Mouse (Mus musculus) lung, embryonic 16.5 days (tissue): ENCODE data around the gene Hbq1a. TPM values are rescaled to one million over a fixed set of nuclear protein-coding genes. Genes with fewer than 3 reads are reported as not detected.

Source experiments
- ATAC-seq: fragments of 200-750 bp; cut with Nextera tagmentation; 2 replicates; pipeline ENCODE4 v1.8.0; 2017; ENCODE audit warnings: low read depth, mild to moderate bottlenecking, moderate library complexity
- H3K27ac ChIP-seq: fragments of 300-500 bp; sonication (generic); 2 replicates; pipeline ENCODE4 v1.5.1; 2014; ENCODE audit warnings: mild to moderate bottlenecking, control low read depth, low read length
- H3K27me3 ChIP-seq: fragments of 300-500 bp; sonication (generic); 2 replicates; pipeline ENCODE4 v1.6.1; 2014; ENCODE audit warnings: low read depth, low read length, mixed read lengths; ENCODE audit not compliant: control insufficient read depth, insufficient read depth
- H3K36me3 ChIP-seq: fragments of 300-500 bp; sonication (generic); 2 replicates; pipeline ENCODE4 v1.6.1; 2014; ENCODE audit warnings: low read length; ENCODE audit not compliant: control insufficient read depth, insufficient read depth
- H3K4me1 ChIP-seq: fragments of 300-500 bp; sonication (generic); replicated peaks from 2 replicates; pipeline ENCODE4 v1.6.1; 2014; ENCODE audit warnings: low read length, mixed read lengths; ENCODE audit not compliant: control insufficient read depth, insufficient read depth
- H3K4me2 ChIP-seq: fragments of 300-500 bp; sonication (generic); 2 replicates; pipeline ENCODE4 v1.6.1; 2014; ENCODE audit warnings: low read depth, low read length, control low read depth
- H3K4me3 ChIP-seq: fragments of 300-500 bp; sonication (generic); 2 replicates; pipeline ENCODE4 v1.5.1; 2014; ENCODE audit warnings: mild to moderate bottlenecking, low read length, control low read depth
- H3K9ac ChIP-seq: fragments of 300-500 bp; sonication (generic); 2 replicates; pipeline ENCODE4 v1.6.1; 2014; ENCODE audit warnings: low read length, control low read depth
- H3K9me3 ChIP-seq: fragments of 300-500 bp; sonication (generic); 2 replicates; pipeline ENCODE4 v1.6.1; 2016; ENCODE audit warnings: low read length; ENCODE audit not compliant: control insufficient read depth
- WGBS: fragments of 180-500 bp; shearing (Covaris S2); extraction: QIAGEN DNeasy Blood & Tissue Kit; methylation state at CpG from one replicate; pipeline ENCODE4 v1.1.7; 2014; 5-methylcytosine and 5-hydroxymethylcytosine counted together
- polyA plus RNA-seq: library from polyadenylated mRNA; unstranded; fragments of >200 nt; fragmentation: Nextera tagmentation; extraction: Ambion mirVana; gene quantifications from 2 replicates; pipeline ENCODE4 v1.2.1, GENCODE M21; 2015

Gene Hbq1a
- polyA plus RNA-seq, 1 experiment from 2014 or later: 0.46 TPM

DNA sequence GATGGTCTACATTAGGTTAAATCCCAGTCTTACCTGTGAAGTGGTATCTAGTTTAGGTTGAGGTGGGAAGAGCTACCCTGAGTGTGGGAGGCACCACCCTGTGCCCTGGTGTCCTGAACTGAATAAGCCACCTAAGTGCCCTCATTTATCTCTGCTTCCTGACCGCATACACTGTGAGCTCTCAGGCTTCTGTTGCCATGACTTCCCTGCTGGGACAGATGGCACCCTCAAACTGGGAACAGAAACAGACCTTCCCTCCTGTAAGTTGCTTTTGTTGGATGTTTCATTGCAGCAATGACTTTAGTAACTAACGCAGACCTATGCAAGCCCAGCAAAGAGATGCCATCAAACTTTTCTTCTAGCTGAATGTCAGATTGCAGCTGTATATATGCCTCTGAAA lies 33.4 kb downstream of the Hbq1a start:
- H3K4me2 ChIP-seq: no peak overlapping the region
- H3K4me3 ChIP-seq: no peak overlapping the region
- WGBS: 66% methylated on average over 2 of the region's 2 CpGs
- no peak overlapping the region for H3K27ac ChIP-seq
- peaks cover 5% of the 10 kb centered on the region for H3K9me3 ChIP-seq
- H3K4me1 ChIP-seq: peaks cover 14% of the 10 kb centered on the region; the same call in 1 of the 2 replicates
- ATAC-seq: no peak
- H3K27me3 ChIP-seq: no peaks in the 10 kb centered on the region
- H3K9ac ChIP-seq: no peak overlapping the region
- H3K36me3 ChIP-seq: no peaks in the 10 kb centered on the region

GRCm38 (mm10) chr11:32336435-32336907 lies 36.6 kb downstream of the Hbq1a start:
- H3K4me3 ChIP-seq: no peak overlapping the region
- 70% methylated on average over 6 of the region's 6 CpGs for WGBS
- H3K27ac ChIP-seq: no peak overlapping the region

GRCm38 (mm10) chr11:32339131-32339531 lies 39.3 kb downstream of the Hbq1a start:
- peaks cover 12% of the 10 kb centered on the region; the same call in 1 of the 2 replicates for H3K4me1 ChIP-seq
- ATAC-seq: peak; percentile 45; the same call in 1 of the 2 replicates
- H3K27me3 ChIP-seq: no peaks in the 10 kb centered on the region
- peaks cover 5% of the 10 kb centered on the region for H3K9me3 ChIP-seq
- H3K9ac ChIP-seq: no peak overlapping the region
- H3K4me3 ChIP-seq: no peak overlapping the region
- WGBS: 27% methylated on average over 2 of the region's 2 CpGs
- no peak overlapping the region for H3K4me2 ChIP-seq
- H3K36me3 ChIP-seq: no peaks in the 10 kb centered on the region
- H3K27ac ChIP-seq: no peak overlapping the region

More at GRCm38 (mm10) chr11:32336435-32336907, 36.6 kb downstream of the Hbq1a start:
- H3K27me3 ChIP-seq: no peaks in the 10 kb centered on the region
- H3K4me2 ChIP-seq: no peak overlapping the region
- peaks cover 17% of the 10 kb centered on the region; the same call in 1 of the 2 replicates for H3K4me1 ChIP-seq
- peaks cover 5% of the 10 kb centered on the region for H3K9me3 ChIP-seq
- H3K9ac ChIP-seq: no peak overlapping the region
- H3K36me3 ChIP-seq: no peaks in the 10 kb centered on the region
- peak; percentile 21; the same call in 1 of the 2 replicates for ATAC-seq

- H3K9ac ChIP-seq: no peak overlapping the region
- peaks cover 17% of the 10 kb centered on the region; the same call in 1 of the 2 replicates for H3K4me1 ChIP-seq
- peak overlapping the region; percentile 41; the same call in 1 of the 2 replicates for H3K27ac ChIP-seq
- H3K27me3 ChIP-seq: no peaks in the 10 kb centered on the region
- H3K4me3 ChIP-seq: no peak overlapping the region
- WGBS: 31% methylated on average over 17 of the region's 17 CpGs
- H3K4me2 ChIP-seq: no peak overlapping the region
- H3K36me3 ChIP-seq: no peaks in the 10 kb centered on the region
- H3K9me3 ChIP-seq: peaks cover 5% of the 10 kb centered on the region; the same call in 1 of the 2 replicates
- ATAC-seq: peak; percentile 53; the same call in 1 of the 2 replicates
Measured at GRCm38 (mm10) chr11:32340476-32341473, 40.9 kb downstream of the Hbq1a start.

DNA sequence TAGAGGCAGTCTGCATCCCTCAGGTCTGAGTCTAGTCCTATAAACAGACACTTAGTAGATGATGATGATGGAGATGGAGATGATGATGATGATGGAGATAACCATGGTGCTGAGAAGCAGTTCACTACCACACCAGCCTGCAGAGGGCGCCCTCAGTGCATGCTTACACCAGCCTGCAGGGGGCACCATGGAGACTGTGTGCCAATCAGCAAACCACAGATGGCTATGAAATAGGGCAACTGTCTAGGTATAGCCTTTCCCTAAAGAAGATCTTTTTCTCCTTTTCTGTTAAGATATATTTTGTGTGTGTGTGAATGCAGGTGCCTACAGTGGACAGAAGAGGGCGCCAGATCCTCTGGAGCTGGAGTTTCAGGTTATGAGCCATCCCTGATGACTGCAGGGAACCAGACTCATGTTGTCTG lies 42.9 kb downstream of the Hbq1a start:
- H3K4me1 ChIP-seq: peaks cover 23% of the 10 kb centered on the region

GRCm38 (mm10) chr11:32343350-32343749 lies 43.5 kb downstream of the Hbq1a start:
- H3K27ac ChIP-seq: no peak overlapping the region
- no peak overlapping the region for H3K4me3 ChIP-seq
- H3K36me3 ChIP-seq: no peaks in the 10 kb centered on the region
- H3K4me1 ChIP-seq: peaks cover 23% of the 10 kb centered on the region
- 95% methylated on average over 1 of the region's 1 CpGs for WGBS
- H3K9ac ChIP-seq: no peak overlapping the region
- no peak overlapping the region for H3K4me2 ChIP-seq
- no peak for ATAC-seq
- H3K9me3 ChIP-seq: no peaks in the 10 kb centered on the region
- H3K27me3 ChIP-seq: no peaks in the 10 kb centered on the region

More for the DNA sequence above, 42.9 kb downstream of the Hbq1a start:
- H3K36me3 ChIP-seq: no peaks in the 10 kb centered on the region
- H3K9me3 ChIP-seq: no peaks in the 10 kb centered on the region
- 14% methylated on average over 2 of the region's 2 CpGs for WGBS
- H3K4me3 ChIP-seq: no peak overlapping the region
- no peak for ATAC-seq
- no peak overlapping the region for H3K9ac ChIP-seq
- no peaks in the 10 kb centered on the region for H3K27me3 ChIP-seq
- no peak overlapping the region for H3K4me2 ChIP-seq
- no peak overlapping the region for H3K27ac ChIP-seq

DNA sequence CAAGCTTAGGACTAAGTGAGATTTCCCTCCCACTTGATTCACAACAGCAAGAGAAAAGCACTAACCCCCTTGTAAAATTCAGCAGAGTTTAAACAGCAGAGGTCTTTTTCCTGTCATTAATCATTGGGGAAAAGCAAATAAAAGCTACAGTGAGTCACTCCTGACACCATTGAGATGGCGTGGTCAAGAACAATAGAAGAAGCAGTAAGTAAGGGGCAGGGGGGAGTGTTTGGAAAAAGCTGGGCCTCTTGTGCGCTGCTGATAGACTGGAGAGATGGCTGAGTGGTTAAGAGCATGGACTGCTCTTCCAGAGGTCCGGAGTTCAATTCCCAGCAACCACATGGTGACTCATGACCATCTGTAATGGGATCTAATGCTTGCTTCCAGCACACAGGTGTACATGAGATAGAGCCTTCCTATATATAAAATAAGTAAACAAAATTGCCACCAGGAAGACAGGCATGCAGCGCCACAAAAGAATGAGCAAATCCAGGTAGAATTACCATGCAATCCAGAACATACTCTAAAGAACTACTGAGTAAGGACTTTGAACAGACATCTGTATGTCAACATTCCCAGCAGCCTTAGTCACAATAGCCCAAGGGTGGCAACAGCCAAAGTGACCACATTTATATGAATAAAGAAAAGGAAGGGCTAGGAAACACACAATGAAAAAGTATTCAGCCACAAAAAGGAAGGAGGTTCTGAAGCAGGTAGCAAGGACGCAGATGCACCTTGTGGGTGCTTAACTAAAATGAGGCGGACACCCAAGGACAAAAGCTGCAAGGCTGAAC lies 45.8 kb downstream of the Hbq1a start:
- Histone ChIP-seq H3K27ac (peak overlapping the region; percentile 64), H3K4me1 (peaks cover 20% of the 10 kb centered on the region), H3K4me3 (no peak overlapping the region), H3K9me3 (no peaks in the 10 kb centered on the region), H3K36me3 (no peaks in the 10 kb centered on the region; the same call in 1 of the 2 replicates), H3K9ac (no peak overlapping the region), H3K27me3 (no peaks in the 10 kb centered on the region), H3K4me2 (no peak overlapping the region)
- no peak for ATAC-seq
- 62% methylated on average over 6 of the region's 6 CpGs for WGBS

GRCm38 (mm10) chr11:32347264-32347606 lies 47.4 kb downstream of the Hbq1a start:
- peaks cover 15% of the 10 kb centered on the region for H3K4me1 ChIP-seq
- WGBS: 2% methylated on average over 10 of the region's 10 CpGs
- no peak; the same call in 1 of the 2 replicates for ATAC-seq

More at GRCm38 (mm10) chr11:32347264-32347606, 47.4 kb downstream of the Hbq1a start:
- Histone ChIP-seq H3K9ac (peak overlapping the region; percentile 96), H3K4me2 (peak overlapping the region; percentile 80), H3K36me3 (peaks cover 11% of the 10 kb centered on the region), H3K4me3 (peak overlapping the region; percentile 89), H3K27me3 (no peaks in the 10 kb centered on the region), H3K27ac (peak overlapping the region; percentile 81), H3K9me3 (no peaks in the 10 kb centered on the region)
